Mouse (Mus musculus) kidney, adult 2 months (tissue): Measurements from ENCODE around the gene Lcat.

Experiments
- CTCF ChIP-seq: fragments of 200-500 bp; conservative IDR thresholded peaks from 2 replicates; pipeline ENCODE4 v1.5.1; 2011; ENCODE audit warnings: low read depth, mild to moderate bottlenecking, control low read depth, low read length, moderate library complexity, mixed read lengths; ENCODE audit not compliant: insufficient read depth, insufficient read length
- POLR2A ChIP-seq: fragments of 200-500 bp; IDR thresholded peaks from one replicate; pipeline ENCODE4 v1.6.1; 2011; ENCODE audit warnings: low read depth, low read length, control low read depth

DNA sequence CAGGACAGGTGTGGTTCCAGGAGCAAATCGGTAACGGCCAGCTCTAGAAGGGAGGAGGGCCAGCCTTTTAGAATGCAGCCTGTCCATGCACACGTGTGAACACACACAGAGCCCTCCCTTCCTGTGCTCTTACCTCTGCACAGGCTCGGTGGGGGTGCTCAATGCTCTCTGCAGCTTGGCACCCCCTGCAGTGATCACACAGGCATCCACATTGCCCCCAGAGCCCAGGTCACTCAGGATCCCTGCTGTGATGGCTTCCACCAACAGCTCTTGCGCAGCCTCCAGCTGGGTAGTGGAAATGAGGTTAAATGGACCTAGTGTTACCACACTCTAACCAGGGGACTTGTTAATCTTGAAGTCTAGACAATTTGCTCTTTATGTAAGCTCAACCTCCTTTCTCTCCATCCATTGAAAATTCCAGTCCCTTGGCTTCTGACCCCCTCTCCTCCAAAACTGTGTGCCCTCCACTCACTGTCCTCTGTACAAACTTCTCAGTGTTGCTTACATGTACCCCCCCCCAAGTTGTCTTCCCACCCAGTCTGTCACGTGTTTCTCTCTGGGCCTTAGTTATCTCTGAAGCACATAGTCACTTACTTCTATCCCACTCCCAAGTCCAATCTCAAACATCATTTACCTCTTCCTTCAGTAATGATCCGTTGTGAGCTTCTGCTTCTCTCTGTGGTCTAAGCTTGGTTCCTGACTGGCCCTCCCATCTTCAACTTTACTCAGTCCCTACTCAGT, 7.1 kb downstream of the Lcat start:
- no peak for TF ChIP-seq POLR2A
- TF ChIP-seq CTCF: no peak
